Mouse (Mus musculus) lung, postnatal 14 days (tissue): Measurements from ENCODE around the gene Mfap2.

Experiments used
- DNase-seq: peaks from one replicate; pipeline ENCODE4 v3.0.0; 2021

Mfap2 gene

GRCm38 (mm10) chr4:140988706-140989290, 21.4 kb upstream of the Mfap2 start:
- DNase-seq: no peak

GRCm38 (mm10) chr4:140989447-140989846, 20.8 kb upstream of the Mfap2 start:
- no peak for DNase-seq

- DNase-seq: no peak
Observed at GRCm38 (mm10) chr4:140992215-140992614, 18.0 kb upstream of the Mfap2 start.

DNA sequence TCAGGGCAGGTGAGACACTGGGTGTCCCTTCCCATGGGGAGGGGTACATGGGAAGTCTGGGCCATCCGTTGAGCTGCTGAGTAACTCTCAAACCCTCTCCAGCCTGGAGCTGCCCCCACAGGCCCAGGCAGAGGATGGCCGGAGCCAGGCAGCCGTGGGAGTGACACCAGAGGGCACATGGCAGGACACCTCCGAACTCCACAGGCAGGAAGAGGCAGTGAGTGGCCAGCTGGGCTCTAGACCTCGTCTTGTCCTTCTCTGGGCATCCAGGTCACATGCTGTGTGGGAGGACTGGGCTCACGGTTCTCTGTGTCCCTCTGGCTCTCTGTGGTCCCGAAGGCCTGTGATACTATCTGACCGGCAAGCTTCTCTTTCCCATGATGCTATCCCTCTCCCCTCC, 16.4 kb upstream of the Mfap2 start:
- no peak for DNase-seq

DNA sequence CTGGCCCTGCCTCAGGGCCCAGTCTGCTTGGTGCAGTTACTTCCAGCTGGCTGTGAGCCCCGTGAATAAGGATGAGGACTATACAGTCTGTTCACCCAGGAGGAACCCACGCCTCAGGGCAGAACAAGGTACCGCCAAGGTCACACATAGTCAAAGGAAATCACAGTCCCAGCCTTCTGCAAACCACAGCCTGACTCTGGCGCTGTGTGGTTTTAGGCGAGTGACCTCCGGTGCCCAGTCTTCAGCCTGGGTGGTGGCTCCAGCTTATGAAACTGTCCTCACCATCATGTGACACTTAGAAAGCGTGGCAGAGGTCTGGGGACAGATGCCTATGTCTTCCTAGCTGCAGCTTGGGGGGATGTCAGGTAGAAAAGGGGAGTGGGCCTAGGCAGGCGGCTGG, 14.4 kb upstream of the Mfap2 start:
- DNase-seq: no peak

DNA sequence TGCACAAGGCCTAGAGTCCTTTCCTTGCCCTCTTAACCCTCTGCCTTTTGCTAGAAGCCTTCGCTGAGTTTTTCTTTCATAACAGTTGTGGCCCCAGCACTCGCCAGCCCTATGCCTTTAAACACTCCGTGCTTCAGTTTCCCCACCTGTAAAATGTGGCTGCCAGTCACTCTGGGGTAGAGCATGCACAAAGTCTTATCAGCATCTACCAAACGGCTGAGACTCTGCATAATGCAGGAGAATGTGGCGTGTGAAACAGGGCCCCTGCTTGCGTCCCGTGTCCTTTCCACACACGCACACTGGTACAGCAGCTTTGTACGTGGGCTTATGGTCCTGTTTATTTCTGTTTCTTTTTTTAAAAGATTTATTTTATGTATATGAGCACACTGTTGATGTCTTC, 13.4 kb upstream of the Mfap2 start:
- DNase-seq: no peak

DNA sequence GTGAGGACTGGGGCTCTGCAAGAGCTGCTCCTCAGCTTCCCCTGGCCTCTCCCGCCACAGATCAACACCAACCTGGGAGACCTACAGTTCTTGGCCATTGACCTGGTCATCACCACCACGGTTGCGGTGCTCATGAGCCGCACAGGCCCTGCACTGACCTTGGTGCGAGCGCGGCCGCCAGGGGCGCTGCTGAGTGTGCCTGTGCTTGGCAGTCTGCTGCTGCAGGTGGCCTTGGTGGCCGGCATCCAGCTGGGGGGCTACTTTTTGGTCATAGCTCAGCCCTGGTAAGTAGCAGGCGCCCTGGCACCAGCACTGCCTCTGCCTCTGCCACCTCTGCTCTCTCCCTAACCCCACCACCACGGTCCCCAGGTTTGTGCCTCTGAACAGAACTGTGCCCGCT, 4.2 kb upstream of the Mfap2 start:
- peak; percentile 36 for DNase-seq

GRCm38 (mm10) chr4:141008028-141008427, 2.2 kb upstream of the Mfap2 start:
- DNase-seq: peak; percentile 82

DNA sequence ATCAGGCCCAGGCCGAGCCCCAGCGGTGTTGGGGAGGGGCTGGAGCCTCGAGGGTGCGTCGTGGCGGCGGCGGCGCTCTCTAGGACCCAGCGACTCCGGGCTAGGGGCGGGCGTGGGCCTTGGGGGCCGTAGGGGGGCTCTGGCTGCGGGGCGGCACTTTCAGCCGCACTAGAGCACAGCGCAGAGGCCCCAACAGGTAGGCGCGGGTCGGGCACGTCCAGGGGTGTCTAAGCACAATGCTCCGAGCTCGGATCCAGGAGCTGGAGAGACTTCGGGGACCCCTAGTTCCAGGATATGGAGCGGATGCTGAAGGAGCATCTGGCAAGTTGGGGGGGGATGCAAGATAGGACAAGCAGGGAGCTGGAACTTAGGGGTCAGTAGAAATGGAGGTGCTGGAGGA, 308 bp downstream of the Mfap2 start:
- peak; percentile 45 for DNase-seq

DNA sequence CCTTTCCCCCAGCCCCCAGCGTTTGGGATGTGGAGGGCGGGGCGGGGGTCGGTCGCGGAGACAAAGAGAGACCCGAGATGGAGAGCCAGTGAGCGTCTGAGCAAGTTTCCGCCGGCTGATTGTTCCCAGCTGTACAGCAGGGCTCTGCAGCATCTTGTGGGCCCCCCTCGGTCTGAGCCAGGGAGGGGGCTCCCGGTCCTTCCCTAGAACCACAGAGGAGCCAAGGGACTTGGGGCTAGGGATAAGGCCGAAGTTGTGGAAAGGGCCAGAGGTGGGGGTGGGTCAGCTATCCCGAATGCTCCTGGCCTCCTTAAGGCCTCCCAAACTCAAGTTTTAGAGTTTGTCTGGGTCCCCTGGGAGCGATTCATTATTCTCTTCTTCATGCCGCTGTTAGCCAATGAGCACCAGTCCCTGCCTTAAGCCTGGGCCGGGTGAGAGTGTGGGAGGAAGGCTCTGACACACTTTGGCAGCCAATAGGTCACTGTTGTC, 767 bp downstream of the Mfap2 start:
- peak; percentile 50 for DNase-seq

DNA sequence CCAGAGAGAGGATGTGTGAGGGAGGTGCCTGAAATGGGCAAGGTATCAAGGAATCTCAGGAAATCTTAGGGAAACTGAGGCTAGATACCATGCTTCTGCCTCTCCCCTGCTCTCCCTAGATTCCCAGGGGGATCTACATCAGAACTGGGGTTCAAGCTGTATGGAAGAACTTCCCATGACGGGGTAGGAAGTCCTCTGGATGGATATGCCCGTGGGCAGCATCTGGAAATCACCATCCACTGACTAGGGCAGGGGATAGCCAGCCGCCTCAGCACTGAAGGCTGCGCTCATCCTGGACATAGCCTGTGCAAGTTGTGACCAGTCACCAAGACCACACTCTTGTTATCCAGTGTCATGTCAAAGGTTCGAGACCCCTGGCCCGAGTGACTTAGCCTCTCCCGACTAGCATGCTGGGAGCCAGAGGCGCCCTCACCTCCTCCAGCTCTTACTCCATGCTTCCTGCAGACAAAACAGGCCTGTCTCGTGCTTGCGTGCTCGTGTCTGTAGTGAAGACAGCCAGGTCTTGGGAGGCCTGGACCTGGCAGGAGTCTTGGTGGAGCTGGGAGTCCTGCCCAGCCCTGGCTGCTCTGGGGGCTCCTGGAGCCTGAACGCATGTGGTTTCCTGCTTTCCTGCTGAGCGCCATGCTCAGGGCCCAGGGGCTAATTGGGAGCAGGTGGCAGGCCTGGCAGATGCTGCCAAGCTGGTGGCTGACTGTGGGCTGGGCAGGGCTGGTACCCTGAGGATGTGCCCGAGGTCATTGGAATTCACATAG, 1.5 kb downstream of the Mfap2 start:
- peak; percentile 29 for DNase-seq

DNA sequence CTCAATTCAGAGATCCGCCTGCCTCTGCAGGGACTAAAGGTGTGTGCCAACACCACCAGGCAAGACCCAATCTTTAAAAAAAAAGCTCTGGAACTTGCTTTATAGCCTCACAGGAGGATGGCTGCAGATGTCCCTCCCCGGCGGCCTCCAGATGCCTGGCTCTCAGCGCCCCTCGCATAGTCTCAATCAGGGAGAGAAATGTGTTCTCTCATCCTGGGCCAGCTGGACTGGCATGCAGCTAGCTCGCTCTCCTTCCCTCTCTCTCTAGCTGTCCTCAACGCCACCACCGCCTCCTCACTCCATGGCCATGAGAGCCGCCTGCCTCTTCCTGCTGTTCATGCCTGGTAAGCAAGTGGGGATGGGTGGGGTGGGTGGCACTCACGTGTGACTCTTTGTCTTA, 2.3 kb downstream of the Mfap2 start:
- no peak for DNase-seq

DNA sequence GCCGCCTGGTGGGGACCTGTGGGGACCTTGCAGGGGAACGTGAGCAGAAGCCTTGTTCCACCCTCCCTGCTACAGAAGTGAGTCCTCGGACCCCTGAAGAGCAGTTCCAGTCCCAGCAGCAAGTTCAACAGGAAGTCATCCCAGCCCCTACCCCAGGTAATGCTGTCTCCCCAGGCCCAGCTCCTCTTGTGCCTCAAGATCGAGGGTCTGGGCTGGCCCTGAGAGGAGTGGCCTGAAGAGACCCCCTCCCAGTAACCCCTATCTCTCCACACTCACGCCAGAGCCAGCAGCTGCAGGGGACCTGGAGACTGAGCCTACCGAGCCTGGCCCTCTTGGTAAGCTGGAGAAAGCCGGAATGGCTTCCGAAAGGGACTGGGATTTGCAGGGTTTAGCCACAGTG, 3.9 kb downstream of the Mfap2 start:
- no peak for DNase-seq

DNA sequence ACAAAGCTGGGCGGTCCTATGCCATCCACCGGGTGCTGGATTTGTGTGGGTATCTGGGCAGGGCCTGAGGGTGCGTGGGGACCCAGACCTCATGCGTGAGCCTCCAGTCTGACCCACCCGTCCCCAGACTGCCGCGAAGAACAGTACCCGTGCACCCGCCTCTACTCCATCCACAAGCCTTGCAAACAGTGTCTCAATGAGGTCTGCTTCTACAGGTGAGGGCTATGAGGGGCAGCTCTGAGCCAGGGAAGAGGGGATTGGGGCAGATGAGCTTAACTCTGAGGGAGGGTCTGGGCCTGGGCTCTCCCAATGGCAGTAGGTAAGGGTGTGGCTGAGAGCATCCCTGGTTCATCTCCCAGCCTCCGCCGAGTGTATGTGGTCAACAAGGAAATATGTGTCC, 4.6 kb downstream of the Mfap2 start:
- no peak for DNase-seq

DNA sequence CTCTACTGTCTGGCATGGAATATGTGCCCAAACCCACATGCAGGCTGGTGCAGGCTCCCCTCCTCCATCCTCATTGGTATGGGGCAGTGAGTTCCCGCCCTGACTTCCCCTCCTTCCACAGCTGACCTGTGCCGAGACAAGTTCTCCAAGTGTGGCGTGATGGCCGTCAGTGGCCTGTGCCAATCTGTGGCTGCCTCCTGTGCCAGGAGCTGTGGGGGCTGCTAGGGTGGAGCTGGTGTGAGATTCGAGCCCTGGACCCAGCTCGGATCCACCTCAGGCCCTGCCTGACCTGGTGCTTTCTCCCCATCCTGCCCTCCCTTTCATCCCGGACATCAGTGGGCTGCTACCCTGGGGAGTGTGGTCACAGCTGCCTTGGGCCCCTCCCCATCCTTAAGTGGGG, 5.1 kb downstream of the Mfap2 start:
- no peak for DNase-seq

DNA sequence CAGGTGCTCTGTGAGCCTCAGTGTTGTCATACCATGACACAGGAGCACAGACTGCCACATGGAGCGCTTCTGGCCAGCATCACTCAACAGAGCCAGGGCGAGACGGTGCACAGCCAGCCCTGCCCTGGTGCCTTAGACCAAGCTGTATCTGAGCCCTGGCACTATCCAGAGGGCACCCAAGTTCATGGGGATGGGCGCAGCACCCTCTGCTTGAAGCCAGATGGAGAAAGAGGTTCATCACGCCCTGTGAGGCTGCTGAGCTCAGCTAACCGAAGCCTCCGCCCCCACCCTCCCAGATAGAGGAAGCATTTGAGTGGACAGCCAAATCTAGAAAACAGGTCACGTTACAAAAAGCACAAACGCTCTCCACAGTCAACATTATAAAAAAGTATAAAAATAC, 6.1 kb downstream of the Mfap2 start:
- DNase-seq: no peak

DNA sequence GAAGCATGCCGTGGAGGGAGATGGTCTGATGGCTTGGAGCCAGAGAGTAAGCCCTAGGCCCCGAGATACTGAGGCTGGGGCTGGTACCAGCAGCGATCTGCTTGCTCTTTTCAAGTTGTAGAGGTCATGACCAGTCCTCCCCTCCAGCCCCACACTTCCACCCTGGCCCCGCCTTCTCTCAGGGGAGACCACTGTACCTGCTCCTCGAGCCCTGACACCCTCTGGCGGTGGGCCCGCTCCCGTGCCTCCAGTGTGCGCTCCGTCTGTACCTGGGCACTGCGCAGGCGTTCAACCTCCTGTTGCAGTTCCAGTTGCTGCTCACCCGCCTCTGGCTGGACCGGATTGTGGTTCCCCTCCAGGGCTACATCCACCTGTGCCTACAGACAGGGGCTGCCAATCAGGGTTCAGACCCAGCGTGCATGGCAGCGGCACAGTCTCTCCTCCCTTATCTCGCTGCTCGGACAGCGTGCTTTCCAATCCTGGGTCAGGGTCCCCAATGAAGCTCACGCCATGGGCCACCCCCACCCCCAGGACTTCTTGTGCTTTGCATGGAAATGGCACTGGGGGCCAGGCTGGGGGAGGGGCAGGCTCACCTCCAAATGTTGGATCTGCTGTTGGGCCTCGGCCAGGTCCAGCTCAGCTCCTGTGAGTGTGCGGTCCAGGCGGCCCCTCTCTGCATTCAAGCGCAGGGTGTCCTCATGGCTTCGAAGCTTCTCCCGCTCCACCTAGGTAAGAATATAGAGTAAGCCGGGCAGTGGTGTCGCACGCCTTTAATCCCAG, 7.6 kb downstream of the Mfap2 start:
- no peak for DNase-seq

DNA sequence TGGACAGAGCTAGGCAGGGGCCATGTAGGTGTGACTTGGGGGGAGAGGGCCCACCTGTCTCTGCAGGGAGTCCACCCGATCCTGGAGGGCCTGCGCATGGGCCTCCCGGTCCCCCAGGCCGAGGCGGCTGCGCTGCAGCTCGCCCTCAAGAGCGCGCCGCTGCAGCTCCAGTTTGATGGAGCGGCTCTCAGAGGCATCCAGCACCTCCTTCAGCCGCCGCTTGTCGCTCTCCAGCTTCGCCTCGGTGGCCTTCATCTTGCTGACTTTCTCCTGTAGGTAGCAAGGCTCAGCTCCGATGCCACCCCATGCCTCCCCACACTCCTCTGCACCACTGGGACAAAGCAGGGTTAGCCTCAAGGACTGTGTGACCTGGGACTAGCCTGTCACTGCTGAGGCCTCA, 10.0 kb downstream of the Mfap2 start:
- DNase-seq: no peak

- peak; percentile 72 for DNase-seq
Observed at GRCm38 (mm10) chr4:141020811-141021613, 10.8 kb downstream of the Mfap2 start.

DNA sequence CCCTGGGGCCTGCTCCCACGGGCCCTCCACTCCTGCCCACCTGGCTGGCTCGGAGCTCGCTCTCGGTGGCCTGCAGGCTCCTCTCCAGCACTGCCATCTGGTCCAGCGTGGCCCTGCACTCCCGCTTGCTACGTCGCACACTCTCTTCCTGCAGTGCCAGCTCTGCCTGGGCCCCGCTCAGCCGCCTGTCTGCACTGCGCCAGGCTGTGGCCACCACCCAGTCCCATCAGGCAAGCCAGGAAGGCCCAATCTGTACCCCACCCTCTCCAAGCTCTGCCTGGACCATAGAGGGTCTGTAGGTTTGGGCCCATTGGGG, 11.4 kb downstream of the Mfap2 start:
- DNase-seq: no peak

DNA sequence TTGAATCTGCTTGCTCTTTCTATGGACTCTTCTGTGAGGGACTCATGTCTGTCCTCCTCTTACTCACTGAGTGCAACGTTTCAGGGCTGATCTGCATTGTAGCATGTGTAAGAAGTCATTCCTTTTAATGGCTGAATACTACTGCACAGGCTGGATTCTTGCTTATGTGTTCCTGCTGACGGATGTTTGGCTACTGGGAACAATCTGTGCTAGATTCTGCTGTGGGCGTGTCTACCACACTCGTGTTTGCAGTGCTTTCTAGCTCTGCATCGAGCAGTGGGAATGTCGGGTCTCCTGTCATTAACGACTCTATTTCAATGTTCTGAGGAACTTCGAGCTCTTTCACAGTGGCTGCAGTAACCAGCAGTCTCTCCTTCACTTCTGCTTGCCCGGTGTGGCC, 13.8 kb downstream of the Mfap2 start:
- peak; percentile 29 for DNase-seq

DNA sequence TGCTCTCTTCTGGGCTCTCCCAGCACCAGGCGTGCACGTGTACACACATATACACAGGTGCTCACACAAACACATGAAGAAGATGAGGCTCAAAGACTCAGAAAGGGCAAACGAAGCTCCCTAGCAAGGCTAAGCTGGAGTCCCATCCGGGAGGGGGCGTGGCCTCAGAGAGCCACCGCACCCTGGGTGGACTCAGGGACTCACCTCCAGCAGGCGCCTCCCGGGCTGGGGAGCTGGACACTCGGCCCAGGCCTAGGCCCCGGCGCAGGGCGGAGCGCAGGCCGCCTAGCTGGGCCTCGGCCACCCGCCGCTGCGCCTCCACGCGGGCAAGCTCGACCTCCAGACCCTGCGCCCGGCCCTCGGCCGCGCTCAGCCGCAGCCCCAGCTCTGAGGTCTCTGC, 14.8 kb downstream of the Mfap2 start:
- DNase-seq: no peak

DNA sequence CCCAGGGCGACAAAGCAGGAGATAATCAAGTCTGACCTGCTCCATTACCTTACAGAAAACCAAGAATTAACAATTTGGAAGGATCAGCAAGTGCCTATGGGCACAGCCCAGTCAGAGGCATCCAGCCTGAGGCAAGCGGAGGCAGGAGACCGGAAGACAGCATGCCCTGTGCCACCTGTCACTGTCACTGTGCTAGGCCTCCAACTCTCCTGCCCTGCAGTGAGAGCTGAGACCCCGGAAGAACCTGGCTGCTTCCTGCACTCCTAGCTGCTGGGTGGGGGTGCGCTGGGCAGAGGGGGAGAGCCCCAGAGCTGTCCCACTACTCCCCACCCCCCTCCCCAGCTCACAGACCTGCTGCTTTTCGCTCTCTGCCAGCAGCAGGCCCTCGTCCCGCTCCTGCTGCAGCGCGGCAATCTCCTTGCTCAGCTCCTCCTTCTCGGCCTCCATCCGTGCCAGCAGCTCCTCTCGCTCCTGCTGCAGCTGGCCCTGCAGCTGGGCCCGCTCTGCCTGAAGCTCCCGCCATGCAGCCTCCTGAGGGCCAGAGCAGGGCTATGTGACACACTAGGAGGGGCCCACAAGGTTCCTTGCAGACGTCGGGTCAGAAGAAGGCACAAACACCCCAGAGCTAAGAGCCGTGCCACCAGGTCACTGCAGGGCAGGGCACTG, 20.5 kb downstream of the Mfap2 start:
- DNase-seq: no peak
